Mouse (Mus musculus): ENCODE measurements at regions not wholly inside any gene's neighbourhood (a gene's known extent, or its start where the extent isn't known, plus 50 kb on each side); places are given as distances from the start of the nearest gene placed in this dataset.

DNA sequence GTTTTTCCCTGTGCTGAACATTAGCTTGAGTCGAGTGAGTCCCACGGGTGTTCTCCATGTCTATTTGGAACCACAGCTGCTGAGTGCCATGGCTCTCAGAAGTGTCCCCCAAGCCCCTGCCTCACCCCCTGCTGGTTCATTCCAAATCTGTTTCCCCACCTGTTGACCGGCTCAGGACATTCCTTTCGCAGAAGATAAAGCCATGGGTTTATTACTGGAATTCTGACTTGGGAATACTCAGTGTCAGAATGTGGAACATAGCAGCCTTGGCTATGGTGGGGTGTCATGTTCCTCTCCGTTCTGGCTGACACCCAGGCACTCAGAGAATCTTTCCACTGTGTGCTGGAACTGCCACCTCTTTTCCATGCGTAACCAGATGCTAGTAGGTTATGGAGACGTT is 148.7 kb upstream of the Ankrd50 start:
- Histone ChIP-seq H3K9me3 (ENCODE audit: control insufficient read depth, low read length) (no peaks in the 10 kb centered on the region), H3K4me3 (replicated peaks) (no peak overlapping the region), H3K27me3 (ENCODE audit: control insufficient read depth) (no peaks in the 10 kb centered on the region), H3K36me3 (ENCODE audit: control insufficient read depth) (no peaks in the 10 kb centered on the region), H3K4me1 (ENCODE audit: control insufficient read depth) (no peaks in the 10 kb centered on the region)
- TF ChIP-seq GATA1 (IDR thresholded peaks at IDR 0.05; ENCODE audit: low read length) (no peak), TAL1 (IDR thresholded peaks at IDR 0.05; ENCODE audit: low read length) (no peak)

GRCm38 (mm10) chr3:38625575-38626184 is 141.0 kb upstream of the Ankrd50 start:
- H3K36me3 ChIP-seq (ENCODE audit: control insufficient read depth), result no peaks in the 10 kb centered on the region
- H3K4me1 ChIP-seq (ENCODE audit: control insufficient read depth), result no peaks in the 10 kb centered on the region
- no peak for TF ChIP-seq GATA1 (IDR thresholded peaks at IDR 0.05; ENCODE audit: low read length)
- TF ChIP-seq TAL1 (IDR thresholded peaks at IDR 0.05; ENCODE audit: low read length), result no peak
- no peaks in the 10 kb centered on the region for H3K27me3 ChIP-seq (ENCODE audit: control insufficient read depth)
- no peaks in the 10 kb centered on the region for H3K9me3 ChIP-seq (ENCODE audit: control insufficient read depth, low read length)
- H3K4me3 ChIP-seq (replicated peaks), result no peak overlapping the region

- Histone ChIP-seq H3K9me3 (ENCODE audit: control insufficient read depth, low read length) (no peaks in the 10 kb centered on the region), H3K4me3 (replicated peaks) (no peak overlapping the region), H3K4me1 (ENCODE audit: control insufficient read depth) (no peaks in the 10 kb centered on the region), H3K27me3 (ENCODE audit: control insufficient read depth) (no peaks in the 10 kb centered on the region), H3K36me3 (ENCODE audit: control insufficient read depth) (no peaks in the 10 kb centered on the region)
- no peak for TF ChIP-seq TAL1 (IDR thresholded peaks at IDR 0.05; ENCODE audit: low read length)
- no peak for TF ChIP-seq GATA1 (IDR thresholded peaks at IDR 0.05; ENCODE audit: low read length)
These were observed 133.3 kb upstream of the Ankrd50 start for GRCm38 (mm10) chr3:38617989-38618388.

- Histone ChIP-seq H3K4me1 (ENCODE audit: control insufficient read depth) (no peaks in the 10 kb centered on the region), H3K27me3 (ENCODE audit: control insufficient read depth) (no peaks in the 10 kb centered on the region), H3K9me3 (ENCODE audit: control insufficient read depth, low read length) (no peaks in the 10 kb centered on the region), H3K4me3 (replicated peaks) (no peak overlapping the region), H3K36me3 (ENCODE audit: control insufficient read depth) (no peaks in the 10 kb centered on the region)
- TF ChIP-seq GATA1 (IDR thresholded peaks at IDR 0.05; ENCODE audit: low read length), result no peak
- TF ChIP-seq TAL1 (IDR thresholded peaks at IDR 0.05; ENCODE audit: low read length), result no peak
These were observed 132.6 kb upstream of the Ankrd50 start for GRCm38 (mm10) chr3:38617217-38617616.

- Histone ChIP-seq H3K4me3 (replicated peaks) (no peak overlapping the region), H3K9me3 (ENCODE audit: control insufficient read depth, low read length) (no peaks in the 10 kb centered on the region), H3K4me1 (ENCODE audit: control insufficient read depth) (no peaks in the 10 kb centered on the region), H3K27me3 (ENCODE audit: control insufficient read depth) (no peaks in the 10 kb centered on the region), H3K36me3 (ENCODE audit: control insufficient read depth) (no peaks in the 10 kb centered on the region)
- TF ChIP-seq TAL1 (IDR thresholded peaks at IDR 0.05; ENCODE audit: low read length) (no peak), GATA1 (IDR thresholded peaks at IDR 0.05; ENCODE audit: low read length) (no peak)
These were observed 129.1 kb upstream of the Ankrd50 start for GRCm38 (mm10) chr3:38613706-38614105.

DNA sequence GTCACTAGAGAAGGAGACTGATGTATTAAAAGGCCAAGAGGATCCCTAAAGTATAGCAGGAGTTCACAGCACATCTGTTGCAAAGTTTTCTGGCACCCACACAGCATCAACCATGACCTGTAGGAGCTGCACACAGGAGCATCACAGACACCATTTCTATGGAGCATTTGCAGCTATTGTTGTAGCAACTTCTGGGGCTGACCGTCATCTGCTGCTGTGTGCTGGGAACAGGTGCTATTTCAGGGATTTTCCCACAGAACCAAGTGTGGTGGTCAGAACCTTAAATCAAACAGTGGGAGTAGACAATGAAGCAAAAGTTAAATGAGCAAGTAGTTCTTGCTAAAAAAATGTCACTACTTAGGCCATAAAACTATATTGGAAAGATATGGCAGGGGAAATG is 106.9 kb upstream of the Ankrd50 start:
- no peaks in the 10 kb centered on the region for H3K27me3 ChIP-seq (ENCODE audit: control insufficient read depth)
- H3K36me3 ChIP-seq (ENCODE audit: control insufficient read depth), result no peaks in the 10 kb centered on the region
- no peak overlapping the region for H3K4me3 ChIP-seq (replicated peaks)
- no peak for TF ChIP-seq GATA1 (IDR thresholded peaks at IDR 0.05; ENCODE audit: low read length)
- no peak for TF ChIP-seq TAL1 (IDR thresholded peaks at IDR 0.05; ENCODE audit: low read length)
- H3K4me1 ChIP-seq (ENCODE audit: control insufficient read depth), result no peaks in the 10 kb centered on the region
- H3K9me3 ChIP-seq (ENCODE audit: control insufficient read depth, low read length), result no peaks in the 10 kb centered on the region

DNA sequence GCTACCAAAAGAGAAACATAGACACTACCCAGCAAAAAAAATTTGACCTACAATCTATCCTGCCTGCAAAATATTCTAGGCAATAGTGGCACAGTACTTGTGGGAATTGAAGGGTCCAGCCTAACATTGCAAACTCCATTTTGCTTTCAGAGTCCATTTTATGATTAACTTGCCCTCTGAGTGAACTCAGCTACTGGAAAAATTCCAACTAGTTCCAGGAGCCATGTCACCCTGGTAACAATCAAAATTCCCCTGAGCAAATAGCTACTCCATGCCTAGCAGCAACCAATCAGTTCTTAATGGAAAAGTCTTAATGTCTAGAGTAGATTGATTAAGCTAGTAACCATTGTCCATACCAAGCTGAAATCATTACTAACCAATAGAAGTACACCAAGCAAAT is 104.3 kb upstream of the Ankrd50 start:
- Histone ChIP-seq H3K4me1 (ENCODE audit: control insufficient read depth) (no peaks in the 10 kb centered on the region), H3K27me3 (ENCODE audit: control insufficient read depth) (no peaks in the 10 kb centered on the region), H3K4me3 (replicated peaks) (no peak overlapping the region), H3K36me3 (ENCODE audit: control insufficient read depth) (no peaks in the 10 kb centered on the region), H3K9me3 (ENCODE audit: control insufficient read depth, low read length) (no peaks in the 10 kb centered on the region)
- no peak for TF ChIP-seq TAL1 (IDR thresholded peaks at IDR 0.05; ENCODE audit: low read length)
- no peak for TF ChIP-seq GATA1 (IDR thresholded peaks at IDR 0.05; ENCODE audit: low read length)

DNA sequence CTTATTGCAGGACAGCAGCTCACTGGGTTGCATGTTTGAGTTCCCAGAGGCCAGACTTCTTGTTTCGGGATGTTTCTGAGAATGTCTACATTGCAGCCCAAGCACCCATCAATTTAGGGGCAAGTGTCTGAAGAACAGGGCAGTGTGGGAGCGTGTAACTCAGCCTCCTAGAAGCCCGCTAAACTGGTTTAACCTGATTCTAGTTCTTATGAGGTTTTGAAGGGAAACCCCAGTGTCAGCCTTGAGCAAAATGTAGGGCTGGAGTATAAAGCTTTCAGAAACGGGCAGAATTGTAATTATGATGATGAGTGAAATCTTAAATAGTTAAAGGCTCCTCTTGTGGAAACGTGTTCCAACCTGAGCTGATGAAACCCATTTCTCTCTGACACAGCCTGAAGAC is 100.9 kb upstream of the Ankrd50 start:
- no peaks in the 10 kb centered on the region for H3K4me1 ChIP-seq (ENCODE audit: control insufficient read depth)
- H3K9me3 ChIP-seq (ENCODE audit: control insufficient read depth, low read length), result no peaks in the 10 kb centered on the region
- H3K4me3 ChIP-seq (replicated peaks), result no peak overlapping the region
- no peaks in the 10 kb centered on the region for H3K27me3 ChIP-seq (ENCODE audit: control insufficient read depth)
- H3K36me3 ChIP-seq (ENCODE audit: control insufficient read depth), result no peaks in the 10 kb centered on the region
- TF ChIP-seq TAL1 (IDR thresholded peaks at IDR 0.05; ENCODE audit: low read length), result no peak
- no peak for TF ChIP-seq GATA1 (IDR thresholded peaks at IDR 0.05; ENCODE audit: low read length)

DNA sequence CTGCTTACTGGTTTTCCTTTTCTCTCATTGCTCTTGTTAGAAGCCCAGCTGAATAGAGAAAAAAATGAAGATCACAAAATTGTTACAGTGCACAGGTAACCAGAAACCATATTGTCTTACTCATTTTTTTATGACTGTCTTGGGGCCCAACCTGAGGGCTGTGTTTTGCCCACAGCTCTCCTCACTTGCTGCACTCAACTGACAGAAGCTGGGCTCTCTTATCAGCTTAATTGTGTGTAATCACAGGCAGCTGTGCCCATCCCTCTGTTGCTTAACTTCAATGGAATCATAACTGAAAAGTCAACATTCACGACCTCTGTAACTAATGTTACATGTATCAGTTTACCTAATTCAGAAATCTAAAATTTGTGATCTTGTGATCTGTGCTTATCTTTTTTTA is 95.1 kb upstream of the Ankrd50 start:
- H3K9me3 ChIP-seq (ENCODE audit: control insufficient read depth, low read length), result no peaks in the 10 kb centered on the region
- no peak overlapping the region for H3K4me3 ChIP-seq (replicated peaks)
- no peak for TF ChIP-seq GATA1 (IDR thresholded peaks at IDR 0.05; ENCODE audit: low read length)
- no peak for TF ChIP-seq TAL1 (IDR thresholded peaks at IDR 0.05; ENCODE audit: low read length)
- H3K27me3 ChIP-seq (ENCODE audit: control insufficient read depth), result no peaks in the 10 kb centered on the region
- H3K4me1 ChIP-seq (ENCODE audit: control insufficient read depth), result no peaks in the 10 kb centered on the region
- no peaks in the 10 kb centered on the region for H3K36me3 ChIP-seq (ENCODE audit: control insufficient read depth)

All from erythroblast, embryonic 14.5 days (primary cell).